Mouse (Mus musculus): ENCODE data around the gene Fndc3b.
"Not testable (repeated sequence)": the region's sequence is repeated elsewhere in the genome, so short reads cannot be mapped to it uniquely, and the experiment has no call there.

The Fndc3b gene

DNA sequence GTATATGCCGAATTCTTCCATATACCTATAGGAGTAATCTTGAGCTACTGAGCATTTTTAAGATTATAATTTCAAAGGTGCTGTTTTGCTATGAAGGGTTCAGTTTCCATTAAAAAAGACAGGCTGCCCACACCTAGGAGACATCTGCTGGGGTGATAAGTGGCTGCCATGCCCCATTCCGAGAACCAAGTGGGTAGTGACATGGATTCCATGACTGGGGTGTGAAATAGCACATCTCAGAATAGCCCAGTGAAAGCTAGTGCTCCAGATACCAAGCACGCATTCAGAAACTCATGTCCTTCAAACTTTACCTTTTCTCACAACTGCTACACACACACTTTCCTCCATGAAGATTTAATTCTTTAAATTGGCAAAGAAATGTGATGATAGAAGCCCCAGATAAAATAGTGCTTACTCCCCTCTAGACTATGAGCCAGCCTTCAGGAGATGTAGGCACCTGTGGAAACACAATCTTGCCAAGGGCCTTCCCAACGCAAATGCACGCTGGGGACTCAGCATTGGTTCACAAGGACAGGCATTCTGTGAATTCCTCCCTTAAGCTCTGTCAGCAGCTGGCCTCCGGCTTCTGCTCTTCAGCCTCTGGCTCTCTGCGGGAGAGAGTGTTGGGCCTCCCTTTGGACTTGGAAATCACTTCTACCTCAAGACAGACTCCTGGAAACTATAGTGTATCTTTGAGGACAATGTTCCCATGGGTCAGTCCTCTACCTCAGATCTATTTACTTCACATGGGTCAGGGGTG, 207.6 kb downstream of the Fndc3b start:
- DNase-seq (ENCODE audit: low spot score in 2 of 2): no peak

- no peak for DNase-seq (ENCODE audit: low spot score in 2 of 2)
These were observed 215.6 kb downstream of the Fndc3b start for GRCm38 (mm10) chr3:27495296-27496073.

- DNase-seq (ENCODE audit: low spot score in 2 of 2): no peak
These were observed 216.4 kb downstream of the Fndc3b start for GRCm38 (mm10) chr3:27494698-27495097.

DNA sequence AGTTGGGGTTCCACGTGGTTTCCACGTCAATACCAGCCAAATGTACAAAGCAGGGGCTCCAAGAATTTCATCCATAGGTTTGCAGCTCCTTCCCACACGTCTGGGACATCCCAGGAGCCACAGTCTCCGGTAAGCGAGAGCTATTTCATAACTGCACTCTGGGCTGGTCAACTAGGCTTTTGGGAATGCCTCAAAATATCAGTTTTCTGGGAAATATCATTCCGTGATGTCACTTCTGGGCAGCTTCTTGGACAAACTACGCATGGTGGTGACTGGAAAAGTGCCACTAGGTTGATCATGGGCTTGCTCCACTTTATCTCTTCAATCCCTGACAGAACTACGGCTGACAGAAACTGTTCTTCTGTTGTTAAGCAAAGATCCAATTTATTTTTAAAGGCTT, 217.0 kb downstream of the Fndc3b start:
- no peak for DNase-seq (ENCODE audit: low spot score in 2 of 2)

DNA sequence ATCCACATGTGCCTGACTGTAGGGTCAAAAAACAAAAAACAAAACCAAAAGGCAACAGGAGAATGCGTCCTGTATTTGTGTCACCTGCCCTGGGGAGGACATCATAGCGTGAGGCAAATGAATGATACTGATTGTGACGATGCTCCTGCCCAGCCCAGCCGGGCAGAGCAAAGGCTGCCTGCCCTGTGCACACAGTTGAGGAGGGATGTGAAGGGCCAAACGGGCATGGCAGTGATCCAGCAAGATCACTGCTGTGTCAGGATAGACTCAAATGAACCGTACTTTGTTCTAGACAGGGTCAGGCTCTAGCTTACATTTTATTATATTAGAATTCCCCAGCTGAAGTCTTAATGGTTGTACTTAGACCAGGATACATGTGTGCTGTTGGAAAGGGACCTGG, 219.3 kb downstream of the Fndc3b start:
- DNase-seq (ENCODE audit: low spot score in 2 of 2): no peak

DNA sequence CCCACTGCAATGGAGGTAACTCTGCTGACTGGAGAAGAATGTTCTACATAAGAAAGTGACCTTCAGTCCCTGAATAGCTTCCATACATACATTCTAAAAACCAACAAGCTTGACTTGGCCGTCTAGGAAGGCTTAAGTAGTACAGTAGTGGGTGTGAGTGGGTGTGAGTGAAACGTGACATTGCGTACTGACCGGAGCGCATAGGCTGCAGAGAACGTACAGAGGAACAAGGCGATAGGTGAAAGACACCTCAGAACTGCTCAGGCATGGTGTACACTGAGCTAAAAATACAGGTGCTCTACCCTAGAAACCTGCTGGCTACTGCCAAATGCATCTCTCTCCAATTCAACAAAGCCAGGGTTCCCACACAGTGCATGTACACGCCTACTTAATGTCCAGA, 219.7 kb downstream of the Fndc3b start:
- DNase-seq (ENCODE audit: low spot score in 2 of 2): no peak

DNA sequence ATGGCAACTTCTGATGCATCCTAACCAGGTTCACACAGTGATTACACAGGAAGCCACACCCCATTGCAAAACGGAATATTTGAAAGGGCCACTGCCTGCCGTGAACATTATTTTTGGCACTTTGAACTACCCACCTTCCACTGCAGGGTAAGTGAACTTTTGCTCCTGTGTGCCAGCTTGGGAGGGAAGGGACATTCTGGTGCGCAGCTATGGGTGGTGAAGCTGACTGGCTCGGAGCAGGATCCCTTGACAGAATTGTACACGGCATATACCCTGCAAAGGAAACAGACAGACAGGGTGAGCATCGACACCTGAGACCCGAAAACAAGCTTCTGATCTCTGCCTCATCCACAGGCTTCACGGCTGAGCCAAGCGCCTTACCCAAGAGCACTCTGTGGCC, 220.2 kb downstream of the Fndc3b start:
- DNase-seq (ENCODE audit: low spot score in 2 of 2): no peak

GRCm38 (mm10) chr3:27489550-27489949, 221.6 kb downstream of the Fndc3b start:
- DNase-seq (ENCODE audit: low spot score in 2 of 2): no peak

- DNase-seq (ENCODE audit: low spot score in 2 of 2): no peak
These were observed 226.0 kb downstream of the Fndc3b start for GRCm38 (mm10) chr3:27485141-27485540.

DNA sequence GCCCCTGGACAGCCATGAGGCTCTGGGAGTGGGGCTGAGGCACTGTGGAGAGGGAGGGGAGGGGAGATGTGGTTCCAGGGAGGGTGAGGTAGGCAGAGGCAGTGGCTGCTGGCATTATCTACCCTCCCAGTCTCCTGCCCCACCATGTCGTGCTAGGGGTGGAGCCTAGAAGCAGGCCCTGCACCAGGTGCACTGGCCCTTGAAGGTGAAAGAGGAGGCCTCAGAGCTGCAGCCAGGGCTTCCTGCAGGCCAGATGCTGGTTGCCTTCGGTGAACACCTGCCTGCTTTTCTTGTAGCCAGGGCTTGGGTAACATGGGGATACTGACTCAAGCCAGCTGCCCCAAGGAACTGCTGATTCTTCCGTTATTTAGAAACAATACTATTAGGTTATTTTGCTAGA, 226.4 kb downstream of the Fndc3b start:
- DNase-seq (ENCODE audit: low spot score in 2 of 2): no peak

- no peak for DNase-seq (ENCODE audit: low spot score in 2 of 2)
These were observed 227.3 kb downstream of the Fndc3b start for GRCm38 (mm10) chr3:27483762-27484161.

GRCm38 (mm10) chr3:27483321-27483720, 227.8 kb downstream of the Fndc3b start:
- no peak for DNase-seq (ENCODE audit: low spot score in 2 of 2)

DNA sequence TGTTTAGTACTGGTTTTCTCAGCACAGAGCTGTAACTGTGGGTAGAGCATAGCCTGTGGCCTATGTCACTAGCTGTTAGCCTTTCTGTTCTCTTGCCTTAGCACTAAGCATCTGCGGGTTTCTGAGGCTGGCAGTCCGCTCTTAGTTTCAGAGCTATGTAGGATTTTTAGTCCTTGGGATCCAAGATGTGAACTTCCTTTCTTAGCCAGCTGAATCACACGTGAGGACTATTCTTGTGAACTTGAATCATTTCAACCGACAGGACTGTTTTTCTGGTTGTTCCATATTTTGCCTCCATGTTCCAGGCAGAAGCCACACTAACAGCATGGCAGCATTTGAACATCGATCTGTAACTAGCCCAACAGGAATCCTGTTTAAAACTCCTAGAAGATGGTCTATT, 229.4 kb downstream of the Fndc3b start:
- DNase-seq (ENCODE audit: low spot score in 2 of 2): no peak

DNA sequence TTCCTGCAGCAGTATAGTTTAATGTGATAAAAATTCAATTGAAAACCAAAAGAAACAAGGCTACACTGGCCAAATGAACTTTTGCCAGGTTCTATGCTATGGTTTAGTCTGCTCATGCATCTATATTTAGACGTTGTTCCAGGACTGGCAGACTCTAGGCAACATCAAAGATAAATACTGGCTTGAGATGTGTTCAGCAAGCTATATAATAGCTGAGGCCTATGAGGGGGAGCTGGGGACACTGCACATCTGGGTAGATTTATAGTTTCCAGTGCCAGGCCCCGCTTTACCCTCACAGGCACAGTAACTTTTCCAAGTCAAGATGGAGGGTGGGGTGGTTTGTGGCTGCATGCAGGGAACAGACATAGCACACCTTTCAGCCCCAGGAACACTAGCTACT, 231.7 kb downstream of the Fndc3b start:
- no peak for DNase-seq (ENCODE audit: low spot score in 2 of 2)

DNA sequence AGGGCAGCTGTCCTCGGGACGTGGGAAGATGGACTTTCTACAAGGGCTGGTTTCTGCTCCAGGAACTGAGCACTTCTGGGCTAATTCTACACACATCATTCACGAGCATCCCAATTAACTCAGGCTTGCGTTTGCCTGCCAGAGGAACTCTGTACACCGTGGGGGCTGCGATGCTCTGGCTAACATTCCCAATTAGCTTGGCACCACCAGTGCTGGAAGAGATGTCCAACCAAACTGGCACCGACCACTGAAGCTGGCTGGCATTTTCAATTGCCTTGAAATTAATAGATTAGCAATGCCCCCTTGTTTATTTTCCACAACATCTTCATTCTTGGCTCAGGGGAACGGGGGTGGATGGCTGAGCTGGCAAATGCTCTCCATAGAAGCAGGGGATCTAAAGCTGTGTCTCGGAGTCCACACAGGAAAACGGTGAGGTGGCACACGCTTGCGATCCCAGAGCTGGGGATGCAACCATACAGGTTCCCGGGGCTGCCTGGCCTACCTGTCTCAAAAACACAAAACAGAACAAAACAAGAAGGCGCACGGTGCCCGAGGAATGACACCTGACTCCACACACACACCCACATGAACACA, 232.4 kb downstream of the Fndc3b start:
- DNase-seq (ENCODE audit: low spot score in 2 of 2): no peak

DNA sequence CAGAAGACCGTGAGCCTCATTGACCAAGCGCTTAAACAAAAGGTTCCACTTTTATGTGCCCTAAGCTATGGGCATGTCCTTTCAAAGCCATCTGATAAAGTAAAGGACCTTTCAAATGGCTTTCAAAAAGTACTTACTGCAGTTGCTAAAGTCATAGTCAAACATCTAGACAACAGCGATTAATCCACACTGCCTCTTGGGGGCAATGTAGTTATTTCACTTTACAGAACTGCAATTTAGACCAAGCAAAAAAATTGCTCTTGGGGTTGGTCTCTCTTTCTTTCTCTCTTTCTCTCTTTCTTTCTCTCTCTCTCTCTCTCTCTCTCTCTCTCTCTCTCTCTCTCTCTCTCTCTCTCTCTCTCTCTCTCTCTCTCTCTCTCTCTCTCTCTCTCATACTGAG, 233.4 kb downstream of the Fndc3b start:
- DNase-seq (ENCODE audit: low spot score in 2 of 2): not testable (repeated sequence)

- no peak for DNase-seq (ENCODE audit: low spot score in 2 of 2)
These were observed 235.2 kb downstream of the Fndc3b start for GRCm38 (mm10) chr3:27475899-27476298.

- no peak for DNase-seq (ENCODE audit: low spot score in 2 of 2)
These were observed 237.1 kb downstream of the Fndc3b start for GRCm38 (mm10) chr3:27473801-27474599.

GRCm38 (mm10) chr3:27472846-27473245, 238.3 kb downstream of the Fndc3b start:
- no peak for DNase-seq (ENCODE audit: low spot score in 2 of 2)

DNA sequence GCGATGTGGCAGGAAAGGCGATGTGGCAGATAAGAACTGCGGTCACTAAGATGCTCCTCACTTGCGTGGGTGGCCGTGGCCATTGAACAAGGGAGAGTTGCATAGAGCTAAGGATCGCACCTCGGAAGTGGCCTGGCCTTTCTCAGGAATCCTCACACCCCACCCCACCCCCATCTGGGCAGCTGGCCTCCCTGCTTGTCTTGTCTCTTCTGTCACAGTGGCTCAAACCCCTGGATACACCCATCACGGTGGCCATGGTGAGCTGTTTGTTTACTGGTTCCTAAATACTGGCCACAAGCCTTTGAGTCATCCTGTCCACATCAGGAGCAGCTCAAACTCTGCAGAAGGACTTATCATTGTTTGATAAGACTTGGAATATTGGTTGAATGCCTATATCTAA, 240.3 kb downstream of the Fndc3b start:
- DNase-seq (ENCODE audit: low spot score in 2 of 2): no peak

- DNase-seq (ENCODE audit: low spot score in 2 of 2): no peak
These were observed 241.1 kb downstream of the Fndc3b start for GRCm38 (mm10) chr3:27469971-27470370.

GRCm38 (mm10) chr3:27467505-27468020, 243.5 kb downstream of the Fndc3b start:
- DNase-seq (ENCODE audit: low spot score in 2 of 2): no peak
